Mouse (Mus musculus) heart, adult 2 months (tissue): ENCODE data around the gene Adgrl4.

Experiments used
- CTCF ChIP-seq: fragments of 200-600 bp; IDR thresholded peaks from 2 replicates; pipeline ENCODE4 v1.8.1; 2022; ENCODE audit warnings: antibody characterized with exemption, mild to moderate bottlenecking, moderate library complexity
- POLR2A ChIP-seq: fragments of 200-500 bp; IDR thresholded peaks from 2 replicates; pipeline ENCODE4 v1.6.1; 2011; ENCODE audit warnings: mild to moderate bottlenecking, low read depth, low read length, control low read depth; ENCODE audit not compliant: insufficient read depth

- no peak for TF ChIP-seq CTCF
- no peak for TF ChIP-seq POLR2A
Observed at GRCm38 (mm10) chr3:151444284-151444683, 6.6 kb downstream of the Adgrl4 start.
